Mouse (Mus musculus): ENCODE data around the gene BC053393. TPM values are rescaled to one million over a fixed set of nuclear protein-coding genes. Genes with fewer than 3 reads are reported as not detected.
"Not testable (repeated sequence)": the region's sequence is repeated elsewhere in the genome, so short reads cannot be mapped to it uniquely, and the experiment has no call there.

BC053393 gene
- not detected for total RNA-seq (2021)
- long read RNA-seq, experiment 1: 0 reads
- long read RNA-seq, experiment 2: 0 reads

- DNase-seq: no peak
Observed at GRCm38 (mm10) chr11:46571327-46571726, at the start of gene BC053393. Gene BC053393, plus strand, starts transcription at chr11:46571536.

- peak; percentile 18 for DNase-seq
Observed at GRCm38 (mm10) chr11:46522719-46523118, 48.6 kb upstream of the BC053393 start.

GRCm38 (mm10) chr11:46523912-46524311 lies 47.4 kb upstream of the BC053393 start, which contains the start of gene Gm12169:
Gene Gm12169, plus strand, starts transcription at chr11:46524212.
- DNase-seq: no peak

- no peak for DNase-seq
Observed at GRCm38 (mm10) chr11:46530149-46530548, 41.2 kb upstream of the BC053393 start.

- no peak for DNase-seq
Observed at GRCm38 (mm10) chr11:46536978-46537377, 34.4 kb upstream of the BC053393 start.

- DNase-seq: no peak
Observed at GRCm38 (mm10) chr11:46543530-46543929, 27.8 kb upstream of the BC053393 start.

- DNase-seq: no peak
Observed at GRCm38 (mm10) chr11:46549721-46550120, 21.6 kb upstream of the BC053393 start.

GRCm38 (mm10) chr11:46552741-46553140 lies 18.6 kb upstream of the BC053393 start:
- no peak for DNase-seq

GRCm38 (mm10) chr11:46561096-46561495 lies 10.2 kb upstream of the BC053393 start:
- DNase-seq: no peak

GRCm38 (mm10) chr11:46564671-46565070 lies 6.7 kb upstream of the BC053393 start:
- DNase-seq: peak; percentile 39

GRCm38 (mm10) chr11:46565967-46566366 lies 5.4 kb upstream of the BC053393 start:
- no peak for DNase-seq

- DNase-seq: no peak
Observed at GRCm38 (mm10) chr11:46569107-46569506, 2.2 kb upstream of the BC053393 start.

- peak; percentile 79 for DNase-seq
Observed at GRCm38 (mm10) chr11:46578771-46579281, 7.5 kb downstream of the BC053393 start.

GRCm38 (mm10) chr11:46580428-46580827 lies 9.1 kb downstream of the BC053393 start:
- DNase-seq: no peak

- DNase-seq: no peak
Observed at GRCm38 (mm10) chr11:46582741-46583140, 11.4 kb downstream of the BC053393 start.

- DNase-seq: no peak
Observed at GRCm38 (mm10) chr11:46592416-46592815, 21.1 kb downstream of the BC053393 start.

- no peak for DNase-seq
Observed at GRCm38 (mm10) chr11:46619929-46620328, 48.6 kb downstream of the BC053393 start.

GRCm38 (mm10) chr11:46620414-46621168 lies 49.3 kb downstream of the BC053393 start:
- no peak for DNase-seq

- DNase-seq: no peak
Observed at GRCm38 (mm10) chr11:46629211-46629795, 58.0 kb downstream of the BC053393 start, which contains the start of gene Dppa1. Gene Dppa1, minus strand, starts transcription at chr11:46629261.

- DNase-seq: peak; percentile 62
Observed at GRCm38 (mm10) chr11:46631635-46632034, 60.3 kb downstream of the BC053393 start.

GRCm38 (mm10) chr11:46635516-46635915 lies 64.2 kb downstream of the BC053393 start:
- not testable (repeated sequence) for DNase-seq

GRCm38 (mm10) chr11:46636568-46636967 lies 65.2 kb downstream of the BC053393 start:
- no peak for DNase-seq
